Mouse (Mus musculus): Measurements from ENCODE around the gene Fhl3.

Fhl3 gene

DNA sequence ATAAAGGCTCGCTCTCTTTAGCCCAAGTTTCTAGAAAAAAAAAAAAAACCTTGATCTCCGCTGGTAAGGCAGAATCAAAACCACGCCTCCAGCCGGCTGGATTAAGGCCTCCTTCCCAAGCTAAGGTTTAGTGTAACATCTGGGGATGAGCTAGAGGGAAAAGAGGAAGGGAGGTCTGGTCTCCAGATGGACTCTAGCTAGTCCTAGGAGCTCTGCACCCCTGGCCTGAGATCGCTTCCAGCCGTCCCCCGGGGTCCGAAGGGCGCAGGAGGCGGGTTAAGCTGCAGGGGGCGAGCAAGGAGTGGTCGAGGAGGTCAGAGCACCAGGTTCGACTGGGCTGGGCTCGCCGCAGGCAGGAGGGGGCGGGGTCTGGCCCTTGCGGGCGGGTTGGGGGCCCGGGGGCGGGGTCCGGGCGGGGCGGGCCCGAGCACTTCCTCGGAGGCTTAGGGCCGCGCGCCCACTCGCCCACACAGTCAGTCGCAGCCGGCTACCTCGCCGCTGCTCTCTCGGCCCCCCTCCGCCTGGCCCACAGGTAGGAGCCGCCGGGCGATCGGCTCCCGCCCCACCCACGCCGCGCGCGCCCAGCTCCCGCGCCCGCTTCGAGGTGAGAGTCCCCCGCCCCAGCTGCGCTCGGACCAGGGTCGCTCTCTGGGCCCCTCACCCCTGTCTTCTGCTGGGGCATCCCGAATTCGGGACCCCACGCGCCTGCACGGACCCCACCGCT lies at the start of gene Fhl3:
TSS of gene Fhl3 (plus strand) at position 454 of the 724 bp plus-strand sequence.
- DNase-seq (ENCODE audit: low read depth, low spot score) = no peak

DNA sequence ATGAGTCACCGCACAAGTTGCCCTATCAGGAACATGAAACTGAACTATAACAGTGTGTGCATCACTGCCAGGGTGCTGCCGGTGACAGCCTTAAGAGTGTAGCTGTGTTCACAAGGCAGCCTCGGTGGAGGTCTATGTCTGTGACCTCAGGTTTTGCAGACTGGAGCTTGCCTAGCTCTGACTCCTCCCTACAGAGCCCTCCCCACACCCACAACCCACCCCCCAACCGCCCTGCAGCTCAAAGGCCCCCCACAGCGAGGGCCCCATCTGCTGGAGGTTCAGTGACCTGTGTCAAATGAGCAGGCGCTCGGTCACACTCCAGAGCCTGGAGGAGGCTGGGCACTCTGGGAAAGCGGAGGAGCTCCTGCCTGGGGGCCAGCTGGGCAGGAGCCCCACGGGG lies 47.6 kb upstream of the Fhl3 start:
- DNase-seq (ENCODE audit: low read depth, low spot score) = no peak

DNA sequence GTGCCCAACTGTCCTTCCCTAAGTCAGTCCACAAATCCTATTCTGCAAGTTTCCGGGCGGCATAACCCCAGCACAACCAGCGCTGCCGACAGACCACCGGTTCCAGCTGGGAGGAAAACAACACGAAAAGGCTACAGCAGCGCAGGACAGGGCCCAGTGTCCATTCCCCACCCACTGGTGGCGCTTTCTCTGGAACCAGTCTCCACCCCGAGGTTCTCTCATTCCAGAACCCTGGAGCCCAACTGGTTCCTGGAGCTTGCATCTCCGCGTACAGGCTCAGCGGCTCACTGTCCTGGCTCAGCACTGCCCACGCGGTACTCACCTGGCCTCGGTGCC lies 44.0 kb upstream of the Fhl3 start, which contains the start of gene Pou3f1:
TSS of gene Pou3f1 (plus strand) at position 290 of the 336 bp plus-strand sequence.
- DNase-seq (ENCODE audit: low read depth, low spot score) = no peak

DNA sequence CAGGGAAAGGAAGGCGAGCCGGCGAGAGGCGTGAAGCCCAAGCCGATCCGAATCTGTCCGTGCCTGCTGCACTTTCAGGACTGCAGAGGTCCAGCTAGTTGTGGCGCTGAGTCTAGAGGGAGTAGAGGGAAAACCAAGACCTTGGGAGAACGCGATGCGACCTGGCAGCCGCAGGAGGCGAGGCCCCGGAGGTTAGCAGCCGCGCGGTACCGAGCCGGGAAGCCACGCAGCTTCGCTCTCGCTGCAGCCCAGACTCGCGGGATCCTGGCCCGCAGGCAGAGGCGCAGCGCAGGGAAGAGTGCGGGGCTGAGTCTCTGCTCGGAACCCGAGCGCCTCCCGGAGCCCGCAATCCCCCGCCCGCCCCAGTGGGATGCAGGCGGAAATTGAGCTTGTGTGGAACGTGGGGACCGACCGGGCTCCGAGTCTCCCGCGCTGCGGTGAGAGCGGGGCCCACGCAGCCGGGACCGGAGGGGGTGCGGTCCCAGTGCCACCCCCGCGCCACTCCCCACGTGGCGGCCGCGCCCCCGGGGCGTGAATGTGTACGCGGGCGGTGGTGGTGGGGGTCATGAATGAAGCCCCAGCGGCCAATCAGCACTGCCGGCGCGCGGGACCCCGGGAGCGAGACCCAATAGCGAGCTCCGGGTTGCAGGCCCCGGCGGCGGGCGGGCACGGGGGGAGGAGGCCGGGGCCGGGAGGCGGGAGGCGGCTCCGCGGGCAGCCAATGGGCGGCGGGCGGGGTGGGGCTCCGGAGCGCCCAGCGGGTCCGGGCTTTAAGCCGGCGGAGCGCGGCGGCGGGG lies 43.4 kb upstream of the Fhl3 start:
- DNase-seq (ENCODE audit: low read depth, low spot score) = peak; percentile 70

DNA sequence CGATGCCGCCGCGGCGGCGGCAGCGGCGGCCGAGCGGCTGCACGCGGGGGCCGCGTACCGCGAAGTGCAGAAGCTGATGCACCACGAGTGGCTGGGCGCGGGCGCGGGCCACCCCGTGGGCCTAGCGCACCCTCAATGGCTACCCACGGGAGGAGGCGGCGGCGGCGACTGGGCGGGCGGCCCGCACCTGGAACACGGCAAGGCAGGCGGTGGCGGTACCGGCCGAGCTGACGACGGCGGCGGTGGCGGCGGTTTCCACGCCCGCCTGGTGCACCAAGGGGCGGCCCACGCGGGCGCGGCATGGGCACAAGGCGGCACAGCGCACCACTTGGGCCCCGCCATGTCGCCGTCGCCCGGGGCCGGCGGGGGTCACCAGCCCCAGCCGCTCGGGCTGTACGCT lies 42.7 kb upstream of the Fhl3 start:
- DNase-seq (ENCODE audit: low read depth, low spot score) = no peak

DNA sequence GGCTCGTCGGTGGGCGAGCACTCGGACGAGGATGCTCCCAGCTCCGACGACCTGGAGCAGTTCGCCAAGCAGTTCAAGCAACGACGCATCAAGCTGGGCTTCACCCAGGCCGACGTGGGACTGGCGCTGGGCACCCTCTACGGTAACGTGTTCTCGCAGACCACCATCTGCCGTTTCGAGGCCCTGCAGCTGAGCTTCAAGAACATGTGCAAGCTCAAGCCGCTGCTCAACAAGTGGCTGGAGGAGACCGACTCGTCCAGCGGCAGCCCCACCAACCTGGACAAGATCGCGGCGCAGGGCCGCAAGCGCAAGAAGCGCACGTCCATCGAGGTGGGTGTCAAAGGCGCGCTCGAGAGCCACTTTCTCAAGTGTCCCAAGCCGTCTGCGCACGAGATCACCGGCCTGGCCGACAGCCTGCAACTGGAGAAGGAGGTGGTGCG lies 42.1 kb upstream of the Fhl3 start:
- DNase-seq (ENCODE audit: low read depth, low spot score) = no peak

DNA sequence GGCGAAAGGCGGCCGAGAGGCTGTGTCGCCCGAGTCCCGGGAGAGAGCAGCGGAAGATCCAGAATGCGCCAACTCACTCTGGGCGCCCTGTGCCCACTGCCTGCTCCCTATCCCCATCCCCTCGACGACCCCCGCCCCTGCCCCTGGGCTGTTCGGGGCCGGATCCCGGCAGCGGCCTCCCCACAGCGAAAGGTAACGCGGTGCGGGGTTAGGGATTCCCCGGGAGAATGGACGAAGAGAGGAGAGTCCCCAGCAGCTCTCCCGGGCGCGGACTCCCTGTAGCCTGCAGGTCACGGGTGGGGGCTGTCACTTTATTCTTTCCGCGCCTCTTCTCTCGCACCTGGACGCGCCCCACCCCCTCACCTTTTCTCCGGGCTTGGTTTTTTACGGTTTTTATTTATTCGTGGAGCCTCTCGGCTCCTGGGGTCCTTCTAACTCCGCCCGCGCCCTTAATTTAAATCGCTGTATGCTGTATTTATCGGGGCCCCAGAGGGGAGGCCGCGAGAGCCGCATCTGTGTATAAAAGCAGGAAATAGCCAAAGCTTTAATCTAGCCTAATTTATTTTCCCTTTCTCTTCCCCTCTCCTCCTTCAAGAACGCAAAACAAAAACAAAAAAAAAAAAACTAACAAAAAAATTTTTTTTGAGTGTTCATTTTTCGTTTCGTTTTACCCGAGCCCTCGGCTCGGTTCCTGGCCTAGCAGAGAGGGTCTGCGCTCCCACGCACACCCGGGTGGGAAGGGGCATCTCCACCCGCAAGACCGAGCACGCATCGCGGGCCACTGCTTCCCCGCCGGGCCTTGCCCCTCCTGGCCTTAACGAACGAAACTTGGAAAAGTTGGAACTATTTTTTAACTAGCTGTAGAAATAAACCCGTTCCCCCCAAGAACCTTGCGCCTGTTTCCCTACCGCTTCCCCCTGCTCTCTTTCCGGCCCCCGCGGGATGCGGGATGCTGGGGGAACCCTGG lies 41.0 kb upstream of the Fhl3 start:
- DNase-seq (ENCODE audit: low read depth, low spot score) = no peak

DNA sequence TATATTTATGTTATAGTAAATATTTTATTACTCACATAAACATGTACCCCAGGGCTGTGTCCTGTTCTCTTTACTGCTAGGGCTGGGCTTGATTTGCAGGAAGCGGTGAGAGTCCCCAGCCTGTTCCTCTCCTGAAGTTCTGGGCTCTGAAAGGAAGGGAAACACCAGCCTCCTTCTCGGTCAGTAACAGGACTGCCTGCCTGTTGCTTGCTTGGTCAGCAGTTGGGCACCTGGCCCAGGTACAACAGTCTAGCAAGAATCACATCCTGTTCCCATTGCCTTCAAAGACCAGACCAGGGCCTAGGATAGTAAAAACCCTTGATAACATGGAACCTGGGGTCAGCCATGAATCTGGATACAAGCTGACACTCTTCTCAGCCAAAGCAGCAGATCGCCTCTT lies 39.9 kb upstream of the Fhl3 start:
- DNase-seq (ENCODE audit: low read depth, low spot score) = no peak

DNA sequence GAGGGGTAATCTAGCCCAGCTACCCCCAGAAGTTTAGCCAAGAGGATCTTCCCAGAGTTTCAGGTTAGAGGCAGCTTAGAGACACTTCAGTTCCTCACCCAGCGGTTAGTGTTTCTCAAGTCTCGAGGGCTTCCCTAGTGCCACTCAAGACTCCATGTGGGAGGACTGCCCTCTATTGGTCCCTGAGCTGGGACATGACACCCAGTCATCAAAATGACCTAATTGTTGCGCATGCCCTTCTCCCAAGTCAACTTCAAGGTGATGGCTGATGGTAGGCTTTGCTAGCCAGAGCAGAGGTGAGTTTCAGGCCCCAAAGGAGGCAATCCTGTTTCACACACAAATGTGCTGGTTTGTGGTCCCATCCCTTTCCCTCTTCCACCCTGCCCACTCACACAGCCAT lies 37.5 kb upstream of the Fhl3 start:
- no peak for DNase-seq (ENCODE audit: low read depth, low spot score)

DNA sequence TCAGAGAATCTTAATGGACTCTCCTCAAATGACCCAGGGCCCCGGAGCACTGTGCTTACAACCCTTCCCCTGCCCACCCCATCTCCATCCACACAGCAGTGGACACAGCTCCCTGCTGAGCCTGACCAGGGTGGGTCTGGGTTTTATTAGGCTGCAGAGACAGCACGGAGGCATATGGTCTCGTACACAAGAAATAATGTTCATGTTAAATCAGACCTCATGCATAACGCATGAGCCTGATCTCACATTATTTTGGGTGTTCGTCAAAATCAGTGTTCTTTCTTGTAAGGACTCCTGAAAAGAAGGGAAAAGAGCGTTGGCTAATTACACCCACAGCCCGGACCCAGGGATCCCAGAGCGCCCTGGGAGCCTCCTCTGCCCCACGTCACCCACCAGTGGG lies 36.3 kb upstream of the Fhl3 start:
- no peak for DNase-seq (ENCODE audit: low read depth, low spot score)

DNA sequence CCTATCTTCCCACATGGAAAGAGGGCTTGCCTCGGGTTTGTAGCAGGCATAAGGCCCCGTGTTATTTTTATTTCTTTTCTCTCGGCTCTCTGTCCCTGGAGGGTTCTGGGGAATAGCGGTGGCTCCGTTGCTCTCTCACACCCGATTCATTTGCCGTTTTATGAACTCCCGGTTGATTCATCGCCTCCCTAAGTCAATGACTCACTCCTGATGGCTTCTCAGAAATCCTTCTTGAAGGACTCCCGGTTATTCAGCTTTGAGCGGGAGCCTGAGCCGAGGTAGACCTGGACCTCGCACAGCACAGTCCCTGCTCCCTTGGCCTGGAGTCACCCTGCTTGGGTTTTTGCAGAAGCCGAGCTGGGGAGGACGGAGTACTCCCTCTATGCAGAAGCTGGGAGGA lies 35.9 kb upstream of the Fhl3 start:
- no peak for DNase-seq (ENCODE audit: low read depth, low spot score)

DNA sequence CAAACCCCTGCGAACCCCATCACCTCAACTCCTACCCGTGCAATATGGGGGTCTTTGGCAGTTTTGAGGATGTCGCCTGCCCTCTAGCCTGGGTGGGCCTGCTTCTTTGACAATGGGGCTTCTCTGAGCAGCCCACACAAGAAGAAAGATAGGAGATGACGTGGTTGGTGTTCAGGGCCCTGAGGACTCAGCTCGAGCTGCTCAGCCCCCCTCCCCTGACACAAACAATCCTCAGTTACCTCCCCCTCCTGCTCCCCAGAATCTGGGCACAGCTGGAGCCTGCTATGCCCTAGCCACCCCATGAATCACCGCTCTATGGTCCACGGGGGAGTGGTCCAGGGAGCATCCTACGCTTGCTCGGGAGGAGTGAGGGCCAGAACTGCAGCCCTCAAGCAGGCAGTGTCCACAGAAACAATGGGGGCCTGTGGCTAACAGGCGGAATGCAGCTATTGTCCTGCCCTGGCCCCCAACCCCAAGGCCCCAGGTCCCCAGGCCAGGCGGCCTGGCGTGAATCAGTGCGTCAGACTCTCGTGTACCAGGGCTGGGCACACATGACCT lies 32.9 kb upstream of the Fhl3 start:
- DNase-seq (ENCODE audit: low read depth, low spot score) = peak; percentile 40

DNA sequence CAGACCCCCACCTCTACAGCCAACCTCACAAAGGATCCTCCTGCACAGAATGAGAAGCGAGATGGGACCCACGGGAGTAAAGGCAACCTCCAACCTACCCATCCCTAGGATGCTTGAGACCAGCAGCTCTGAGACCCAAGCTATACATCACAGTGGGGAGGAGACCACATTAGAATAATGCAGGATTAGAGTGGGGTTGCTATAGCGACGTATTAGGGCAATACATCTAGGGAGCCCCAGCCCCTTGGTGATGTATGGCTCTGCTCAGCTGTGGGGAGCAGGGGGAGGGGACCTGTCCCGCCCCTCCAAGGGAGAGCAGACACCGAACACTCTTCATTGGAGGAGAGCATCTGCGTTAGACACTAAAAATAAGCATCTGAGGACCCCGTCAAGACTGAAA lies 32.4 kb upstream of the Fhl3 start:
- DNase-seq (ENCODE audit: low read depth, low spot score) = no peak

DNA sequence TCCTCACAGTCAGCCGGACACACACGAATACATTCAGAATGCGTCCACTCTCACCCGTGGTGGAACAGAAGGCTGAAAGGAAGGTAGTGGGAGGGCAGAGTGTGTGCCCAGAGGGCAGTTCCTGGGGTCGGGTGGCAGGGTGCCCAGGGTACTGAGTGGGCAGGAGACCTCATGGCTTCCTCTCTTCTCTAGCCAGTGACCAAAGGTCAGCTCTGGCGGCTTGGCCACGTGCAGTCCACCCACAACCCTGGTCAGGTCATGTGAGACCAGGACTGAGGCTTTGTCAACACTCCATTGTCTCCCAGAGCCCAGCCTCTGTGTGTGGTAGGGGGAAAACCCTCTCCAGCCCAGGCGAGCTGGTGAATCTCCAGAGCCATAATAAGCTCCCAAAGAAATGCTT lies 30.3 kb upstream of the Fhl3 start:
- no peak for DNase-seq (ENCODE audit: low read depth, low spot score)

DNA sequence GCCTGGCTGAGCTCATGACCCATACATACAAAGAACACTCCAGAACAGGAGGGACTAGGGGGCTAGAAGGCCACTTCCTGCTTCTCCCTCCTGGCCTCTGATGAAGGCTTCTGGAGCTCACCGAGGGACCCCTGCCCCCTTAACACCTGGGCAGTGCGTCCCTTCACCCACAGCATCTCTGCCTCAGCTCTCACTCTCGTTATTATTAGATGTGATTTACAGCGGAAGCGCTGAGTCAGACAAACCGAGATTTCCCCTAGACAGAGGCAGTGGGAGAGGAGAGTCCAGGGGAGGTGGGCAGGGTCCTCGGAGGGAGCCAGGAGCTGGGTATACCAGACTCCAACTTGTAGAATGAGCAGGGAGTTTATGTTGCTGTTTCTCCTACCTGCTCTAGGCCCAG lies 28.9 kb upstream of the Fhl3 start:
- no peak for DNase-seq (ENCODE audit: low read depth, low spot score)

DNA sequence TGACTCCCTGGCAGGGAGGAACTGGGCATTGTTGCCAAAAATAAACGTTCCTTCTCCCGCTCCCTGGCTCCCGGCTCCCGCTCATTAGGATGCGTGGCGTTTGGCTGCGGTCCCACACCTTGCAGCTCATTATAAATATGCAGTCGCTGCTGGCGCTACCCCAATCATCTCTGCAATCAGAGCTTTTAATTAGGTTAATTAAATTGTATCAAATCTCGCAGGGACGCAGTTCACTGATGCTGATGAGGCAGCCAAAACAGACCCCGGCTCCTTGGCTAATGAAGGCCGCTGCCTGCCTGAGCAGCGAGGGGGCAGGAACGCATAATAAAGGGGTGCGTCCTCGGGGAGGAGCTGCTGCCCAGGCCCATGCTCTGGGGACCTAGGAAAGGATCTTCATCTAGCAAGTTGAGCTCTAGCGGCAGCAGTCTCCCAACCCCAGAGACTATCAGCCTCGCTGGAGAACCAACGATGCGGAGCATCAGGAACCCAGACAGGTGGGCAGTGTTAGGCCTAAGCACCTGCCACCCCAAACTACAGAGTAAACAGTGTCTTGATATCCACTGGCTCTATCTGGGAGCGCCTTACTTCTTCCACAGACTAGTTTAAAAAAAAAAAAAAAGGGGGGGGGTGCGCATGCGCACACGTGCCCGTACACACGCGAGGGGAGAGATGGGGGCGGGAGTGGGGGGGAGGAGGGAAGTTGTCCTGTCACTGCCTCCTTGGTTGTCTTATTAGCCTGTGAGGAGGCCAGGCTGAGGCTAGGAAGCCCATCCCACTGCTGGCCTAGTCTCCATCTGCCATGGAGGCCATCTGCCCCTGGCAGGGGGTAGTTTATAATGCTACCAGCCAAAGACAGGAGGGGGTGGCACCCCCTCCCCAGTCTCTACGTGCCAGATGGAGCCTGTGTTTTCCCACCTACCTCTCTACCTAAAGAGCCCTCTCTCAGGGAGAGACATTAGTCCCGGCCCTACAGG lies 27.9 kb upstream of the Fhl3 start:
- DNase-seq (ENCODE audit: low read depth, low spot score) = no peak

DNA sequence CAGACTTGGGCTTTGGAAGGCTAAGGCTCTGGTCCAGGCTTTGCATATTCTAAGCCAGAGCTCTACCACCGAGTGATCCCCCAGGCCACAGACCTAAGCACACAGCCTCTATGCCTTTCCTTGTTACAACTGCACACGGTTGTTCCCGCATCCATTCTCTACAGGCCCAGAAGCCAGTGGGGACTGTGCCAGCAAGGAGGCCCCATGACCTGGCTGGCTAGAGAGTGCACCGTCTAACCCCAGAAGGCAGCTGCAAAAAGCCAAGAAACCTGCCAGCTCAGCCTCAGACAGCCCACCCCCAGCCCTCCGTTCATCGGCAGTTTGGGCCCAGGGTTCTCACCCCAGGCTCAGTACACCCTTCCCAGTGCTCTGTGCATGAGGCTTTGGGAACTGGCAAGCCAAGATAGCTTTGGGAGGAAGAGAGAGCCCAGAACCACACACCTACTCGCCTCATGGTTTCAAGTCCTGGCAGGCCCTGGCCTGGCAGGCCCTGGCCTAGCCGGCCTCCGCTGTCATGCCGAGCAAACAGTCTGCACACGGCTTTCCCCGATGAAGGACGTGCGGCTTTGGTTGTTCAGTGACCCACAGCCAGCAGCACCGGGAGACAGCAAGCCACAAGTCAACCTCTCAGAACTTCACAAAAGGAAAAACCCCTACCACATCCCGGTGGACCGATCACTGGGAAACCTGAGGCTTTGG lies 26.0 kb upstream of the Fhl3 start:
- DNase-seq (ENCODE audit: low read depth, low spot score) = no peak

DNA sequence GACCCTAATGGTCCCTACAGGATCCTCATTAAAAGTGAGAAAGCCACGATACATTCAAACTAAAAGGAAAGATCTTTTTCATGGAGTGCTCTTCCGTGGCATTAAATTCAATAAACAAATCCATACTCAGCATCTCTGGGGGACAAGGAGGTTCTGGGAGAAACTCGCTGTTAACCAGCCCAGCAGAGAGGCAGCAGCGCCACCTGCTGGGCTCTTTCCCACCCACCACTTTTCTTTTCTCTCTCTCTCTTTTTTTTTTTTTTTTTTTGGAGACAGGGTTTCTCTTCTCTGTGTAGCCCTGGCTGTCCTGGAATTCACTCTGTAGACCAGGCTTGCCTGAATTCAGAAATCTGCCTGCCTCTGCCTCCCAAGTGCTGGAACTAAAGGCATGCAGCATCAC lies 25.5 kb upstream of the Fhl3 start:
- DNase-seq (ENCODE audit: low read depth, low spot score) = no peak

DNA sequence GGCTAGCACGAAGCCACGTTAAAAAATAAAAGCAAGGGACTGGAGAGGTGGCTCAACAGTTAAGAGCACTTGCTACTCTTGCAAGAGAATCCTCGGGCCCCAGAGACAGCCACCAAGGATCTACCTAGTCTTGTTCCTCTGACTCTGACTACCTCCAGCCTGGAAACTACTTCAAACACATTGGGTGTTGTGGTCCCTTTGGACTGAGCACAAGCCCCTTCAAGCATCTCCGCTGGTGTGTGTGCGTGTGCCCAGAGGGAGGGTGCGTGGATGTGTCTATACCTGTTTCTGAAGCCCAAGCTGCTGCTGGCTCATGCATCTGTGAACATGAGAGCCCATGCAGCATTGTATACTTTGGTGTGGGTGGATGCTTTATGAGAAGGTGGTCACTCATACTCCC lies 24.5 kb upstream of the Fhl3 start:
- DNase-seq (ENCODE audit: low read depth, low spot score) = no peak

DNA sequence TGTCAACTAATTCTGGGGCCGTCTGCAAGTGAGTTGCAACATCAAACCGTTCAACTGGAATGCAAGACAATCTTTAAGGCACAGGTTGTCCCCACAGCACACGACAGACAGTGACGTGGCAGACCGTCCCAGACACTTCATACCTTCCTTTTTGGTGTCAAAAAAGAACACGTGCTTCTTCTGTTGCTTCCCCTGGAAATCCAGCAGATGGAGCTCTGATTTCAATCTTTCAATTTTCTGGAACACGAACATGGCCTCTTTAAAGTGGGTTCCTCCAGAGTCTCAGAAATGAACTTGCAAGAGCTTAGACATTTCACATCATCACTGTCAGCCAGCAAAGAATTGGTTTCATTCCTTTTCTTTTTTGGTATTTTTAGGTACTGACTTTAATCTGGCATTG lies 18.2 kb upstream of the Fhl3 start:
- DNase-seq (ENCODE audit: low read depth, low spot score) = no peak

Measured in telencephalon, adult 2 months (tissue).